Comparison of ENCODE assay signal across 8 mouse cellular contexts in the genomic region with DNA sequence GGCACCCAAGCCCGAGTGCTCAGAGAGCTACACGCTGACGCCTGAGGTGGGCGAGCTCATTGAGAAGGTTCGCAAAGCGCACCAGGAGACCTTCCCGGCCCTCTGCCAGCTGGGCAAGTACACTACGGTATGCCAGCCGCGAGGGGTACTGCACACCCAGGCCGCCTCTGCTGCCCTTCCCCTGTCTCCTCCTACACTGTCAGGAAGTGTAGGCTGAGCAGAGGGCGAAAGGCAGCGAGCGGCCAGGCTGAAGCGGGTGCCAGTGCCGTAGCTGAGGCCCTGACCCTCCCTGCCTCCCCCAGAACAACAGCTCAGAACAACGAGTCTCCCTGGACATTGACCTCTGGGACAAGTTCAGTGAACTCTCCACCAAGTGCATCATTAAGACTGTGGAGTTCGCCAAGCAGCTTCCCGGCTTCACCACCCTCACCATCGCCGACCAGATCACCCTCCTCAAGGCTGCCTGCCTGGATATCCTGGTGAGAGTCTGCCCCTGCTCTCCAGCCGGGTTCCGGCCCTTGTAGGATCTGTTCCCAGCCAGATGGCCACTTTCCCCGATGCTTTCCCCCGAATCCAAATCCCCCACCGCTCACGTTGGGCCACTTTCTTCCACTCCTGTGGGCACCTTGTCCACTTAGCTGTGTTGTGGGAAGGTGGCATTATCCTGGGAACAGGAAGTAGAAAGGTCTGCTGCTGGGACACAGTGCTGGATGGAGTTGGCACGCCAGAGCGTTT. TPM values are rescaled to one million over a fixed set of nuclear protein-coding genes. Genes with fewer than 3 reads are reported as not detected.
DNase-seq lines count a peak whose midpoint lies in the region; ATAC-seq lines count a peak whose summit lies in the region.

No protein-coding gene starts in this region.

- H3K36me3 ChIP-seq in stomach, embryonic 15.5 days: peaks cover 52% of the 10 kb centered on the region

- DNase-seq in adrenal gland, postnatal 14 days: peak; percentile 25
- no peak for DNase-seq in adrenal gland, postnatal 36 days
- peak; percentile 49 for DNase-seq in retina, postnatal 1 day
- no peak for DNase-seq in retina, embryonic 14.5 days (ENCODE audit: low spot score)
- DNase-seq in kidney, adult 9 months: peak; percentile 93
- no peak for DNase-seq in urinary bladder, postnatal 25 days (ENCODE audit: low spot score)
- no peak for DNase-seq in urinary bladder, postnatal 4 days (ENCODE audit: low spot score in 2 of 2)

- no peak overlapping the region for H3K9ac ChIP-seq in stomach, embryonic 15.5 days

- peak overlapping the region; percentile 54 for H3K27ac ChIP-seq in stomach, embryonic 15.5 days

- peaks cover 62% of the 10 kb centered on the region for H3K4me1 ChIP-seq in stomach, embryonic 15.5 days

- 70% methylated on average over 29 of the region's 29 CpGs for WGBS in stomach, embryonic 15.5 days

- no peak overlapping the region for H3K4me2 ChIP-seq in stomach, embryonic 15.5 days

- H3K9me3 ChIP-seq in stomach, embryonic 15.5 days: no peaks in the 10 kb centered on the region

- H3K4me3 ChIP-seq in stomach, embryonic 15.5 days (replicated peaks): no peak overlapping the region

- no peak for ATAC-seq in stomach, embryonic 15.5 days (ENCODE audit: insufficient read depth, low FRiP score, low read depth)

- H3K27me3 ChIP-seq in stomach, embryonic 15.5 days (replicated peaks): no peaks in the 10 kb centered on the region

RNA-seq across cellular contexts. Expression of a gene that starts 12.5 kb away (rescaled TPM):
- total RNA-seq in adrenal gland, postnatal 14 days (2021): not detected in 2 replicates
- total RNA-seq in adrenal gland, postnatal 36 days (2021): not detected
- polyA plus RNA-seq in stomach, embryonic 15.5 days (2015; fragmentation: Nextera tagmentation; extraction: Ambion mirVana): 0.42 and 0.43 TPM in 2 replicates

RNA-seq across cellular contexts. Expression of a gene that starts 42.7 kb away (rescaled TPM):
- total RNA-seq in adrenal gland, postnatal 14 days (2021): 24.5 and 29.3 TPM in 2 replicates
- total RNA-seq in adrenal gland, postnatal 36 days (2021): 10 to 100 TPM; 20.0 to 24.5 TPM
- 34.0 and 41.0 TPM in 2 replicates for polyA plus RNA-seq in stomach, embryonic 15.5 days (2015; fragmentation: Nextera tagmentation; extraction: Ambion mirVana)

RNA-seq across cellular contexts. Expression of a gene that starts 53.6 kb away (rescaled TPM):
- 52.0 and 70.5 TPM in 2 replicates for total RNA-seq in adrenal gland, postnatal 14 days (2021)
- 10 to 100 TPM; 15.4 to 20.5 TPM for total RNA-seq in adrenal gland, postnatal 36 days (2021)
- polyA plus RNA-seq in stomach, embryonic 15.5 days (2015; fragmentation: Nextera tagmentation; extraction: Ambion mirVana): 211 and 217 TPM in 2 replicates

Comparison
In these comparisons a context has a peak if more than half of its experiments do, and no peak if none do; other contexts are left out.
1. DNase-seq: peak in adrenal gland, postnatal 14 days (single experiment), retina, postnatal 1 day (single experiment) and kidney, adult 9 months (single experiment); none in adrenal gland, postnatal 36 days (0 of 2), retina, embryonic 14.5 days (single experiment), urinary bladder, postnatal 25 days (single experiment) and urinary bladder, postnatal 4 days (0 of 2).